15 mouse cellular contexts compared by ENCODE assay signal in the genomic region with DNA sequence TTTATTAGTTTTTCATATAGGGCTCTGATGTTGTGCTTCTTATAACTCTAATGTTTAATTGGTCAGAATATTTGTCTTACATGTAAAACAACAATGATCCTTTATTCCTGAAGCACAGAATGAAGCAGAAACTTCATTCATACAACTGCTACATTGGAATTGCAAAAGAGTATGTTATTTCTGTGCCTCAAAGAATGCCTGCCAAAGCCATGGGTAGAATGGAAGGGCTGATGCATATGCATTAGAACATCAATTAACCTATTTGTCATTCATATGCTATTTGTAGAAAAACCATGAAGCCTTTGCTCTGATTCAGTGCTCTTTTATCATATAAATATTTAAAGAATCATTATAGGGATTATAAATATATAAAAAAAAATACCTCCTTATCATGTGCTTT.
"Had no signal": no experiment of that assay in that cellular context is flagged by ENCODE, and none has a peak within 500 bp of the region (broad histone marks: within the 10 kb centered on the region; RNA-seq: fewer than 3 reads in every experiment).

No protein-coding gene starts in this region.

- H3K27ac ChIP-seq: limb, embryonic 10.5 days; limb, embryonic 13.5 days; liver, embryonic 12.5 days; liver, embryonic 15.5 days; lung, embryonic 15.5 days had no signal

- H3K4me1 ChIP-seq: limb, embryonic 10.5 days; limb, embryonic 13.5 days; liver, embryonic 12.5 days; liver, embryonic 15.5 days; lung, embryonic 15.5 days had no signal

- H3K4me3 ChIP-seq: limb, embryonic 10.5 days; limb, embryonic 13.5 days; liver, embryonic 12.5 days; liver, embryonic 15.5 days; lung, embryonic 15.5 days had no signal

- H3K9ac ChIP-seq: limb, embryonic 13.5 days; liver, embryonic 12.5 days; liver, embryonic 15.5 days; lung, embryonic 15.5 days had no signal

- H3K27me3 ChIP-seq: limb, embryonic 13.5 days; liver, embryonic 12.5 days; liver, embryonic 15.5 days; lung, embryonic 15.5 days had no signal

- DNase-seq: kidney, postnatal 14 days; kidney, postnatal 4 days; liver; lung, adult 18-20 months; lung, postnatal 14 days; lung, postnatal 4 days; midbrain, embryonic 14.5 days; thymus, adult 18-20 months; thymus, postnatal 36 days had no signal

- H3K9me3 ChIP-seq: limb, embryonic 10.5 days; limb, embryonic 13.5 days; liver, embryonic 12.5 days; liver, embryonic 15.5 days; lung, embryonic 15.5 days had no signal

- ATAC-seq: liver, embryonic 12.5 days had no signal

- H3K4me2 ChIP-seq: limb, embryonic 13.5 days; liver, embryonic 12.5 days; liver, embryonic 15.5 days; lung, embryonic 15.5 days; midbrain, embryonic 11.5 days had no signal

- H3K36me3 ChIP-seq: limb, embryonic 10.5 days; limb, embryonic 13.5 days; liver, embryonic 12.5 days; liver, embryonic 15.5 days; lung, embryonic 15.5 days had no signal
